Mouse (Mus musculus): Measurements from ENCODE around the gene Calhm3. TPM values are rescaled to one million over a fixed set of nuclear protein-coding genes. Genes with fewer than 3 reads are reported as not detected.

Calhm3 gene
- polyA plus RNA-seq, 1 experiment from 2014 or later, result not detected

- Histone ChIP-seq H3K9me3 (ENCODE audit: control insufficient read depth, low read length) (no peaks in the 10 kb centered on the region), H3K4me3 (ENCODE audit: low read depth, low read length) (no peak overlapping the region), H3K36me3 (ENCODE audit: control insufficient read depth, insufficient read depth, low read length) (no peaks in the 10 kb centered on the region), H3K4me1 (ENCODE audit: control insufficient read depth, insufficient read depth, low read length) (peaks cover 4% of the 10 kb centered on the region; the same call in 1 of the 2 replicates), H3K4me2 (ENCODE audit: low read depth, severe bottlenecking) (no peak overlapping the region), H3K27me3 (ENCODE audit: control insufficient read depth, insufficient read depth, low read length) (no peaks in the 10 kb centered on the region), H3K9ac (ENCODE audit: low read length) (no peak overlapping the region), H3K27ac (replicated peaks; ENCODE audit: low read depth, low read length) (no peak overlapping the region)
- WGBS, result 69% methylated on average over 11 of the region's 11 CpGs
- DNase-seq (ENCODE audit: low spot score) (no peak), ATAC-seq (ENCODE audit: insufficient number of reproducible peaks, low FRiP score, low TSS enrichment, low read depth) (no peak)
These were observed 31.1 kb upstream of the Calhm3 start for GRCm38 (mm10) chr19:47188515-47189128.

- H3K4me3 ChIP-seq (ENCODE audit: low read depth, low read length), result no peak overlapping the region
- no peak overlapping the region for H3K27ac ChIP-seq (replicated peaks; ENCODE audit: low read depth, low read length)
- 54% methylated on average over 15 of the region's 15 CpGs for WGBS
- no peaks in the 10 kb centered on the region for H3K9me3 ChIP-seq (ENCODE audit: control insufficient read depth, low read length)
- no peaks in the 10 kb centered on the region for H3K36me3 ChIP-seq (ENCODE audit: control insufficient read depth, insufficient read depth, low read length)
- no peak for DNase-seq (ENCODE audit: low spot score)
- H3K4me1 ChIP-seq (ENCODE audit: control insufficient read depth, insufficient read depth, low read length), result peaks cover 4% of the 10 kb centered on the region; the same call in 1 of the 2 replicates
- no peak overlapping the region for H3K4me2 ChIP-seq (ENCODE audit: low read depth, severe bottlenecking)
- H3K27me3 ChIP-seq (ENCODE audit: control insufficient read depth, insufficient read depth, low read length), result no peaks in the 10 kb centered on the region
- H3K9ac ChIP-seq (ENCODE audit: low read length), result no peak overlapping the region
- no peak for ATAC-seq (ENCODE audit: insufficient number of reproducible peaks, low FRiP score, low TSS enrichment, low read depth)
These were observed 29.1 kb upstream of the Calhm3 start for GRCm38 (mm10) chr19:47186514-47187275.

GRCm38 (mm10) chr19:47184736-47185135 is 27.2 kb upstream of the Calhm3 start:
- Histone ChIP-seq H3K4me3 (ENCODE audit: low read depth, low read length) (no peak overlapping the region), H3K4me1 (ENCODE audit: control insufficient read depth, insufficient read depth, low read length) (peaks cover 7% of the 10 kb centered on the region), H3K36me3 (ENCODE audit: control insufficient read depth, insufficient read depth, low read length) (no peaks in the 10 kb centered on the region), H3K9ac (ENCODE audit: low read length) (no peak overlapping the region), H3K9me3 (ENCODE audit: control insufficient read depth, low read length) (no peaks in the 10 kb centered on the region), H3K4me2 (ENCODE audit: low read depth, severe bottlenecking) (no peak overlapping the region), H3K27me3 (ENCODE audit: control insufficient read depth, insufficient read depth, low read length) (peaks cover 12% of the 10 kb centered on the region), H3K27ac (replicated peaks; ENCODE audit: low read depth, low read length) (no peak overlapping the region)
- WGBS, result 52% methylated on average over 4 of the region's 4 CpGs
- no peak for DNase-seq (ENCODE audit: low spot score)
- no peak for ATAC-seq (ENCODE audit: insufficient number of reproducible peaks, low FRiP score, low TSS enrichment, low read depth)

GRCm38 (mm10) chr19:47184221-47184620 is 26.7 kb upstream of the Calhm3 start:
- no peak overlapping the region for H3K4me3 ChIP-seq (ENCODE audit: low read depth, low read length)
- H3K4me1 ChIP-seq (ENCODE audit: control insufficient read depth, insufficient read depth, low read length), result peaks cover 12% of the 10 kb centered on the region
- H3K27me3 ChIP-seq (ENCODE audit: control insufficient read depth, insufficient read depth, low read length), result peaks cover 17% of the 10 kb centered on the region
- no peak overlapping the region for H3K4me2 ChIP-seq (ENCODE audit: low read depth, severe bottlenecking)
- H3K27ac ChIP-seq (replicated peaks; ENCODE audit: low read depth, low read length), result no peak overlapping the region
- ATAC-seq (ENCODE audit: insufficient number of reproducible peaks, low FRiP score, low TSS enrichment, low read depth) (no peak), DNase-seq (ENCODE audit: low spot score) (no peak)
- WGBS, result 66% methylated on average over 8 of the region's 8 CpGs
- H3K9ac ChIP-seq (ENCODE audit: low read length), result no peak overlapping the region
- no peaks in the 10 kb centered on the region for H3K36me3 ChIP-seq (ENCODE audit: control insufficient read depth, insufficient read depth, low read length)
- H3K9me3 ChIP-seq (ENCODE audit: control insufficient read depth, low read length), result no peaks in the 10 kb centered on the region

- Histone ChIP-seq H3K4me3 (ENCODE audit: low read depth, low read length) (no peak overlapping the region), H3K4me1 (ENCODE audit: control insufficient read depth, insufficient read depth, low read length) (peaks cover 8% of the 10 kb centered on the region; the same call in 1 of the 2 replicates), H3K27ac (replicated peaks; ENCODE audit: low read depth, low read length) (no peak overlapping the region), H3K9me3 (ENCODE audit: control insufficient read depth, low read length) (no peaks in the 10 kb centered on the region), H3K4me2 (ENCODE audit: low read depth, severe bottlenecking) (peak overlapping the region; percentile 100), H3K9ac (ENCODE audit: low read length) (no peak overlapping the region), H3K36me3 (ENCODE audit: control insufficient read depth, insufficient read depth, low read length) (no peaks in the 10 kb centered on the region), H3K27me3 (ENCODE audit: control insufficient read depth, insufficient read depth, low read length) (peaks cover 20% of the 10 kb centered on the region)
- ATAC-seq (ENCODE audit: insufficient number of reproducible peaks, low FRiP score, low TSS enrichment, low read depth) (no peak), DNase-seq (ENCODE audit: low spot score) (no peak)
- WGBS, result 18% methylated on average over 8 of the region's 8 CpGs
These were observed 22.4 kb upstream of the Calhm3 start for GRCm38 (mm10) chr19:47180011-47180410.

- Histone ChIP-seq H3K9me3 (ENCODE audit: control insufficient read depth, low read length) (no peaks in the 10 kb centered on the region), H3K4me1 (ENCODE audit: control insufficient read depth, insufficient read depth, low read length) (peaks cover 8% of the 10 kb centered on the region; the same call in 1 of the 2 replicates), H3K36me3 (ENCODE audit: control insufficient read depth, insufficient read depth, low read length) (no peaks in the 10 kb centered on the region), H3K27me3 (ENCODE audit: control insufficient read depth, insufficient read depth, low read length) (peaks cover 20% of the 10 kb centered on the region), H3K4me2 (ENCODE audit: low read depth, severe bottlenecking) (peak overlapping the region; percentile 100), H3K4me3 (ENCODE audit: low read depth, low read length) (peak overlapping the region; percentile 63), H3K9ac (ENCODE audit: low read length) (peak overlapping the region; percentile 63), H3K27ac (replicated peaks; ENCODE audit: low read depth, low read length) (no peak overlapping the region)
- under 1% methylated on average over 38 of the region's 42 CpGs for WGBS
- ATAC-seq (ENCODE audit: insufficient number of reproducible peaks, low FRiP score, low TSS enrichment, low read depth), result no peak
- peak; percentile 63 for DNase-seq (ENCODE audit: low spot score)
These were observed 21.8 kb upstream of the Calhm3 start for GRCm38 (mm10) chr19:47179272-47179809.

- Histone ChIP-seq H3K9ac (ENCODE audit: low read length) (peak within 1 kb of the TSS; percentile 63), H3K27me3 (ENCODE audit: control insufficient read depth, insufficient read depth, low read length) (peaks cover 20% of the 10 kb centered on the region), H3K9me3 (ENCODE audit: control insufficient read depth, low read length) (no peaks in the 10 kb centered on the region), H3K4me1 (ENCODE audit: control insufficient read depth, insufficient read depth, low read length) (peaks cover 8% of the 10 kb centered on the region; the same call in 1 of the 2 replicates), H3K36me3 (ENCODE audit: control insufficient read depth, insufficient read depth, low read length) (no peaks in the 10 kb centered on the region), H3K4me2 (ENCODE audit: low read depth, severe bottlenecking) (peak within 1 kb of the TSS; percentile 100), H3K4me3 (ENCODE audit: low read depth, low read length) (peak within 1 kb of the TSS; percentile 63), H3K27ac (replicated peaks; ENCODE audit: low read depth, low read length) (no peak within 1 kb of the TSS)
- DNase-seq (ENCODE audit: low spot score) (peak; percentile 84), ATAC-seq (ENCODE audit: insufficient number of reproducible peaks, low FRiP score, low TSS enrichment, low read depth) (peak; percentile 63)
- WGBS, result under 1% methylated on average over 82 of the region's 98 CpGs
These were observed 21.1 kb upstream of the Calhm3 start, which contains the start of gene Neurl1a for GRCm38 (mm10) chr19:47178431-47179271. Gene Neurl1a (plus strand): TSS chr19:47178820.

GRCm38 (mm10) chr19:47178001-47178400 is 20.4 kb upstream of the Calhm3 start:
- WGBS, result 21% methylated on average over 10 of the region's 10 CpGs
- peak overlapping the region; percentile 100; the same call in 1 of the 2 replicates for H3K4me2 ChIP-seq (ENCODE audit: low read depth, severe bottlenecking)
- ATAC-seq (ENCODE audit: insufficient number of reproducible peaks, low FRiP score, low TSS enrichment, low read depth), result no peak
- H3K27me3 ChIP-seq (ENCODE audit: control insufficient read depth, insufficient read depth, low read length), result peaks cover 20% of the 10 kb centered on the region
- H3K9ac ChIP-seq (ENCODE audit: low read length), result no peak overlapping the region
- H3K4me3 ChIP-seq (ENCODE audit: low read depth, low read length), result peak overlapping the region; percentile 63; the same call in 1 of the 2 replicates
- peaks cover 8% of the 10 kb centered on the region; the same call in 1 of the 2 replicates for H3K4me1 ChIP-seq (ENCODE audit: control insufficient read depth, insufficient read depth, low read length)
- no peaks in the 10 kb centered on the region for H3K36me3 ChIP-seq (ENCODE audit: control insufficient read depth, insufficient read depth, low read length)
- no peaks in the 10 kb centered on the region for H3K9me3 ChIP-seq (ENCODE audit: control insufficient read depth, low read length)
- peak; percentile 56 for DNase-seq (ENCODE audit: low spot score)
- no peak overlapping the region for H3K27ac ChIP-seq (replicated peaks; ENCODE audit: low read depth, low read length)
